Mouse (Mus musculus) yolk sac, embryonic 10.5 days (tissue): ENCODE measurements around the gene Ak2.

Experiments
- DNase-seq: peaks from one replicate; pipeline ENCODE4 v3.0.0-alpha.2; 2017; ENCODE audit warnings: low spot score

The Ak2 gene

GRCm38 (mm10) chr4:129048501-129049305, 56.9 kb downstream of the Ak2 start:
- DNase-seq: peak; percentile 70

- DNase-seq: no peak
Observed at GRCm38 (mm10) chr4:129049306-129050011, 57.7 kb downstream of the Ak2 start.

GRCm38 (mm10) chr4:129050365-129050764, 58.6 kb downstream of the Ak2 start:
- no peak for DNase-seq

GRCm38 (mm10) chr4:129050901-129051417, 59.2 kb downstream of the Ak2 start:
- no peak for DNase-seq

- DNase-seq: peak; percentile 48
Observed at GRCm38 (mm10) chr4:129051461-129052183, 59.9 kb downstream of the Ak2 start.

GRCm38 (mm10) chr4:129054757-129055156, 63.0 kb downstream of the Ak2 start:
- no peak for DNase-seq

GRCm38 (mm10) chr4:129055562-129055961, 63.8 kb downstream of the Ak2 start:
- DNase-seq: no peak

- peak; percentile 93 for DNase-seq
Observed at GRCm38 (mm10) chr4:129057533-129058206, 65.9 kb downstream of the Ak2 start.

- peak; percentile 48 for DNase-seq
Observed at GRCm38 (mm10) chr4:129058207-129059092, 66.7 kb downstream of the Ak2 start, which contains the start of gene Rnf19b. Rnf19b (plus strand) TSS chr4:129058271.

- DNase-seq: peak; percentile 34
Observed at GRCm38 (mm10) chr4:129059125-129059551, 67.4 kb downstream of the Ak2 start.

GRCm38 (mm10) chr4:129059922-129060321, 68.2 kb downstream of the Ak2 start:
- no peak for DNase-seq
